Mouse (Mus musculus): ENCODE measurements around the gene Bpi. TPM values are rescaled to one million over a fixed set of nuclear protein-coding genes. Genes with fewer than 3 reads are reported as not detected.

Bpi gene
- polyA plus RNA-seq, 1 experiment from 2014 or later = not detected

- Histone ChIP-seq H3K4me3 (ENCODE audit: low read depth, low read length) (peak overlapping the region; percentile 51), H3K4me2 (peak overlapping the region; percentile 92), H3K9ac (peak overlapping the region; percentile 52), H3K27me3 (ENCODE audit: insufficient read depth, low read length) (no peaks in the 10 kb centered on the region), H3K9me3 (ENCODE audit: low read depth, low read length) (no peaks in the 10 kb centered on the region), H3K27ac (ENCODE audit: low read depth) (peak overlapping the region; percentile 65), H3K4me1 (ENCODE audit: insufficient read depth) (peaks cover 19% of the 10 kb centered on the region; the same call in 1 of the 2 replicates), H3K36me3 (ENCODE audit: insufficient read depth) (no peaks in the 10 kb centered on the region)
- WGBS = 30% methylated on average over 7 of the region's 7 CpGs
- DNase-seq = no peak
- no peak for TF ChIP-seq CTCF (IDR thresholded peaks at IDR 0.05; ENCODE audit: low read depth)
- peak; percentile 5; the same call in 1 of the 2 replicates for ATAC-seq (ENCODE audit: insufficient read depth)
Observed at GRCm38 (mm10) chr2:158229503-158229892, 28.4 kb upstream of the Bpi start.

GRCm38 (mm10) chr2:158230617-158231016 lies 27.3 kb upstream of the Bpi start:
- peak overlapping the region; percentile 44 for H3K4me2 ChIP-seq
- H3K27me3 ChIP-seq (ENCODE audit: insufficient read depth, low read length) = no peaks in the 10 kb centered on the region
- no peak overlapping the region; the same call in 1 of the 2 replicates for H3K9ac ChIP-seq
- H3K27ac ChIP-seq (ENCODE audit: low read depth) = peak overlapping the region; percentile 89
- no peak overlapping the region for H3K4me3 ChIP-seq (ENCODE audit: low read depth, low read length)
- no peaks in the 10 kb centered on the region for H3K9me3 ChIP-seq (ENCODE audit: low read depth, low read length)
- peak; percentile 61 for DNase-seq
- WGBS = 43% methylated on average over 6 of the region's 6 CpGs
- ATAC-seq (ENCODE audit: insufficient read depth) = no peak
- no peaks in the 10 kb centered on the region for H3K36me3 ChIP-seq (ENCODE audit: insufficient read depth)
- peaks cover 19% of the 10 kb centered on the region; the same call in 1 of the 2 replicates for H3K4me1 ChIP-seq (ENCODE audit: insufficient read depth)
- no peak for TF ChIP-seq CTCF (IDR thresholded peaks at IDR 0.05; ENCODE audit: low read depth)

DNA sequence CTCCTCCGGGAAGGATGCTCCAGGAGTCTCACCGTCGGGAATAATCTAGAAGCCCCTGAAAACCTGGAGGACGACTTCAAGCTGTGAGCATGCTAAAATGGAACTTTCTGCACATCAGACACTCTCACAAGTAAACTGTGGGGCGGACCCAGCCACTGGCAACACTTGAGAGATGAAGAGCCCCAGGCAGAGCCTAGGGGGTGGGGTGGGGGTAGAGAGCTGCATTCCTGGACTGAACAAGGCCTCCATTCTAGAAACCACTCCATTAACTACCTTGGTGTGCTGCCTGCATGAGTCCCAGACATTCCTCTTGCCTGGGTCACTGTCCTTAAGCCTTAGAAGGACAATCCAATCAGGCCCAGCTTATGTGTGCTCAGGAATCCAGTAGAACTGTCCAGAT lies 26.8 kb upstream of the Bpi start:
- DNase-seq (peak; percentile 59), ATAC-seq (ENCODE audit: insufficient read depth) (peak; percentile 35; the same call in 1 of the 2 replicates)
- Histone ChIP-seq H3K4me3 (ENCODE audit: low read depth, low read length) (no peak overlapping the region), H3K27me3 (ENCODE audit: insufficient read depth, low read length) (no peaks in the 10 kb centered on the region), H3K4me2 (peak overlapping the region; percentile 44), H3K36me3 (ENCODE audit: insufficient read depth) (no peaks in the 10 kb centered on the region), H3K27ac (ENCODE audit: low read depth) (peak overlapping the region; percentile 89), H3K9ac (no peak overlapping the region; the same call in 1 of the 2 replicates), H3K4me1 (ENCODE audit: insufficient read depth) (peaks cover 19% of the 10 kb centered on the region; the same call in 1 of the 2 replicates), H3K9me3 (ENCODE audit: low read depth, low read length) (no peaks in the 10 kb centered on the region)
- TF ChIP-seq CTCF (IDR thresholded peaks at IDR 0.05; ENCODE audit: low read depth) = no peak
- WGBS = 36% methylated on average over 5 of the region's 5 CpGs

DNA sequence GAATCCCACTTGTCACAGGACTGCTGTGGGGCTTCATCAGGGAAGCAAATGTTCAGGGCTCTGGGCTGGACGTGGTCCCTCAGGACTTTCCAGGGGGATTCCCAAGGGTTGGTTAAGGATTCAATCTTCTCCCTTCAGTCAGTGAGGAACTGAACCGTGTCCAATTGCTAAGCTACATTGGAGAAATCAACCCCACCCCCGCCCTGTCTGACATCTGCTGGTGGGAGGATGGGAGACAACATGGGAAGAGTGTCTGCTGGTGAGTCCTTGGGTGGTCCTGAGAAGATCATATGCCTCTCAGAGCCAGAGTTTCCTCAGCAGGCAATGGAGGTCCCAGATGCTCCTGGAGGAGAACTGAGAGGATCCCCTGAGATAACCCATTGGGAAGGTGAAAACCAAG lies 25.5 kb upstream of the Bpi start:
- Histone ChIP-seq H3K9ac (no peak overlapping the region), H3K27me3 (ENCODE audit: insufficient read depth, low read length) (no peaks in the 10 kb centered on the region), H3K36me3 (ENCODE audit: insufficient read depth) (no peaks in the 10 kb centered on the region), H3K4me3 (ENCODE audit: low read depth, low read length) (no peak overlapping the region), H3K4me1 (ENCODE audit: insufficient read depth) (peaks cover 19% of the 10 kb centered on the region; the same call in 1 of the 2 replicates), H3K4me2 (no peak overlapping the region), H3K27ac (ENCODE audit: low read depth) (no peak overlapping the region), H3K9me3 (ENCODE audit: low read depth, low read length) (no peaks in the 10 kb centered on the region)
- no peak for ATAC-seq (ENCODE audit: insufficient read depth)
- TF ChIP-seq CTCF (IDR thresholded peaks at IDR 0.05; ENCODE audit: low read depth) = no peak
- WGBS = 47% methylated on average over 3 of the region's 3 CpGs
- no peak for DNase-seq

- H3K4me2 ChIP-seq = no peak overlapping the region
- peaks cover 19% of the 10 kb centered on the region; the same call in 1 of the 2 replicates for H3K4me1 ChIP-seq (ENCODE audit: insufficient read depth)
- H3K9me3 ChIP-seq (ENCODE audit: low read depth, low read length) = no peaks in the 10 kb centered on the region
- 56% methylated on average over 3 of the region's 3 CpGs for WGBS
- H3K27ac ChIP-seq (ENCODE audit: low read depth) = no peak overlapping the region
- no peak overlapping the region for H3K9ac ChIP-seq
- no peaks in the 10 kb centered on the region for H3K36me3 ChIP-seq (ENCODE audit: insufficient read depth)
- no peak for TF ChIP-seq CTCF (IDR thresholded peaks at IDR 0.05; ENCODE audit: low read depth)
- H3K27me3 ChIP-seq (ENCODE audit: insufficient read depth, low read length) = no peaks in the 10 kb centered on the region
- no peak for DNase-seq
- no peak for ATAC-seq (ENCODE audit: insufficient read depth)
- no peak overlapping the region for H3K4me3 ChIP-seq (ENCODE audit: low read depth, low read length)
Observed at GRCm38 (mm10) chr2:158233106-158233505, 24.8 kb upstream of the Bpi start.

DNA sequence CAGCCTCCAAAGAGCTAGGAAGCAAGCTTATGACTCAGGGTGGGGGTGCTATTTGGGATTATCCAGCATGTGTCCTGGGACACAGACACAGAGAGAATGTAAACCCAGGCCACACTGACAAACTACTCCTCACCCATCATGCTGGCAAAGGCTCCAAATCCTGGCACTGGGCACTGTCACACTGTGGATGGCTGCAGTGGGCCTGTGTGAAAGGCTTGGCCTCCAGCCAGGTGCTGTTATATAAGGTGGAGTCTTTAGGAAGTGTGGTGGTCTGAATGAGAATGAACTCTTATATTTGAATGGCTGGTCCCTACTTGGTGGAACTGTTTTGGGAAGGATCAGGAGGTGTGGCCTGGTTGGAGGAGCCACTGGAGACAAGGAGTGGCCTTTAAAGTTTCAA lies 21.2 kb upstream of the Bpi start:
- Histone ChIP-seq H3K9me3 (ENCODE audit: low read depth, low read length) (no peaks in the 10 kb centered on the region), H3K4me1 (ENCODE audit: insufficient read depth) (peaks cover under 1% of the 10 kb centered on the region; the same call in 1 of the 2 replicates), H3K4me2 (no peak overlapping the region), H3K27ac (ENCODE audit: low read depth) (no peak overlapping the region), H3K9ac (no peak overlapping the region), H3K27me3 (ENCODE audit: insufficient read depth, low read length) (no peaks in the 10 kb centered on the region), H3K36me3 (ENCODE audit: insufficient read depth) (no peaks in the 10 kb centered on the region), H3K4me3 (ENCODE audit: low read depth, low read length) (no peak overlapping the region)
- DNase-seq (no peak), ATAC-seq (ENCODE audit: insufficient read depth) (no peak)
- TF ChIP-seq CTCF (IDR thresholded peaks at IDR 0.05; ENCODE audit: low read depth) = no peak

- 78% methylated on average over 5 of the region's 5 CpGs for WGBS
- H3K9ac ChIP-seq = no peak overlapping the region
- DNase-seq = no peak
Observed at GRCm38 (mm10) chr2:158238101-158238500, 19.8 kb upstream of the Bpi start.

More at GRCm38 (mm10) chr2:158238101-158238500, 19.8 kb upstream of the Bpi start:
- no peak for ATAC-seq (ENCODE audit: insufficient read depth)
- Histone ChIP-seq H3K36me3 (ENCODE audit: insufficient read depth) (no peaks in the 10 kb centered on the region), H3K27me3 (ENCODE audit: insufficient read depth, low read length) (no peaks in the 10 kb centered on the region), H3K4me2 (no peak overlapping the region), H3K4me3 (ENCODE audit: low read depth, low read length) (no peak overlapping the region), H3K9me3 (ENCODE audit: low read depth, low read length) (no peaks in the 10 kb centered on the region), H3K27ac (ENCODE audit: low read depth) (no peak overlapping the region), H3K4me1 (ENCODE audit: insufficient read depth) (no peaks in the 10 kb centered on the region)
- no peak for TF ChIP-seq CTCF (IDR thresholded peaks at IDR 0.05; ENCODE audit: low read depth)
